Mouse (Mus musculus): Measurements from ENCODE around the gene 1500011B03Rik. TPM values are rescaled to one million over a fixed set of nuclear protein-coding genes. Genes with fewer than 3 reads are reported as not detected.

The 1500011B03Rik gene
- polyA plus RNA-seq, 1 experiment from 2014 or later, result 112 TPM

- ATAC-seq (ENCODE audit: insufficient number of reproducible peaks, insufficient read depth, low FRiP score, low read depth), result no peak
- no peak overlapping the region for H3K4me3 ChIP-seq (ENCODE audit: low read depth, low read length)
- no peak overlapping the region for H3K4me2 ChIP-seq (replicated peaks; ENCODE audit: low read depth, low read length)
- no peak overlapping the region for H3K9ac ChIP-seq (replicated peaks; ENCODE audit: low read depth, low read length)
- H3K27ac ChIP-seq (ENCODE audit: low read length), result no peak overlapping the region
- WGBS, result 91% methylated on average over 18 of the region's 18 CpGs
- peaks cover 32% of the 10 kb centered on the region for H3K36me3 ChIP-seq (ENCODE audit: control insufficient read depth, insufficient read depth, low read length)
- H3K27me3 ChIP-seq (ENCODE audit: control insufficient read depth, insufficient read depth, low read length), result no peaks in the 10 kb centered on the region
- H3K9me3 ChIP-seq (ENCODE audit: control insufficient read depth, low read depth, low read length), result no peaks in the 10 kb centered on the region
- no peaks in the 10 kb centered on the region for H3K4me1 ChIP-seq (ENCODE audit: control insufficient read depth, insufficient read depth, low read length)
These were observed 58.2 kb downstream of the 1500011B03Rik start for GRCm38 (mm10) chr5:114764812-114765735.

GRCm38 (mm10) chr5:114761980-114762379, 61.3 kb downstream of the 1500011B03Rik start:
- H3K4me2 ChIP-seq (replicated peaks; ENCODE audit: low read depth, low read length), result no peak overlapping the region
- no peaks in the 10 kb centered on the region for H3K9me3 ChIP-seq (ENCODE audit: control insufficient read depth, low read depth, low read length)
- no peaks in the 10 kb centered on the region for H3K27me3 ChIP-seq (ENCODE audit: control insufficient read depth, insufficient read depth, low read length)
- no peak overlapping the region for H3K9ac ChIP-seq (replicated peaks; ENCODE audit: low read depth, low read length)
- no peak for ATAC-seq (ENCODE audit: insufficient number of reproducible peaks, insufficient read depth, low FRiP score, low read depth)
- 89% methylated on average over 8 of the region's 8 CpGs for WGBS
- no peaks in the 10 kb centered on the region for H3K4me1 ChIP-seq (ENCODE audit: control insufficient read depth, insufficient read depth, low read length)
- no peak overlapping the region for H3K27ac ChIP-seq (ENCODE audit: low read length)
- H3K4me3 ChIP-seq (ENCODE audit: low read depth, low read length), result no peak overlapping the region
- H3K36me3 ChIP-seq (ENCODE audit: control insufficient read depth, insufficient read depth, low read length), result peaks cover 51% of the 10 kb centered on the region

- no peaks in the 10 kb centered on the region for H3K27me3 ChIP-seq (ENCODE audit: control insufficient read depth, insufficient read depth, low read length)
- H3K36me3 ChIP-seq (ENCODE audit: control insufficient read depth, insufficient read depth, low read length), result peaks cover 46% of the 10 kb centered on the region
- no peak overlapping the region for H3K27ac ChIP-seq (ENCODE audit: low read length)
- H3K9me3 ChIP-seq (ENCODE audit: control insufficient read depth, low read depth, low read length), result no peaks in the 10 kb centered on the region
- H3K9ac ChIP-seq (replicated peaks; ENCODE audit: low read depth, low read length), result no peak overlapping the region
- no peak for ATAC-seq (ENCODE audit: insufficient number of reproducible peaks, insufficient read depth, low FRiP score, low read depth)
- H3K4me1 ChIP-seq (ENCODE audit: control insufficient read depth, insufficient read depth, low read length), result no peaks in the 10 kb centered on the region
- 91% methylated on average over 5 of the region's 5 CpGs for WGBS
- no peak overlapping the region for H3K4me2 ChIP-seq (replicated peaks; ENCODE audit: low read depth, low read length)
- no peak overlapping the region for H3K4me3 ChIP-seq (ENCODE audit: low read depth, low read length)
These were observed 63.7 kb downstream of the 1500011B03Rik start for GRCm38 (mm10) chr5:114759536-114760090.

Small RNA genes within 50 kb of the gene (microRNA-seq; reads per million reads assigned to microRNA genes)
- gene Mir6240, result 14.6 reads per million, percentile 24 among the genes with 10 or more reads in this experiment

Other genes with a start within 250 kb of the 1500011B03Rik start
- gene Trpv4, start 165.0 kb downstream of the 1500011B03Rik start, polyA plus RNA-seq (2014; fragmentation: Nextera tagmentation; extraction: Ambion mirVana), result 1.5 and 1.9 TPM in 2 replicates
- gene Gltp, start 132.5 kb downstream of the 1500011B03Rik start, polyA plus RNA-seq (2014; fragmentation: Nextera tagmentation; extraction: Ambion mirVana), result 81.6 and 87.4 TPM in 2 replicates
- gene Tchp, start 115.7 kb downstream of the 1500011B03Rik start, polyA plus RNA-seq (2014; fragmentation: Nextera tagmentation; extraction: Ambion mirVana), result 11.9 and 14.1 TPM in 2 replicates
- gene Ankrd13a, start 48.8 kb downstream of the 1500011B03Rik start, polyA plus RNA-seq (2014; fragmentation: Nextera tagmentation; extraction: Ambion mirVana), result 35.6 and 49.5 TPM in 2 replicates
- gene Git2, start 48.0 kb downstream of the 1500011B03Rik start, polyA plus RNA-seq (2014; fragmentation: Nextera tagmentation; extraction: Ambion mirVana), result 41.2 and 42.6 TPM in 2 replicates
- not detected in 2 replicates for gene 4930519G04Rik, start 30.2 kb upstream of the 1500011B03Rik start, polyA plus RNA-seq (2014; fragmentation: Nextera tagmentation; extraction: Ambion mirVana)
- gene Gm9936, start 35.2 kb upstream of the 1500011B03Rik start, polyA plus RNA-seq (2014; fragmentation: Nextera tagmentation; extraction: Ambion mirVana), result 0.09 and 0.28 TPM in 2 replicates
- 5.2 and 5.3 TPM in 2 replicates for gene Oasl2, start 73.5 kb upstream of the 1500011B03Rik start, polyA plus RNA-seq (2014; fragmentation: Nextera tagmentation; extraction: Ambion mirVana)
- 0.57 and 0.75 TPM in 2 replicates for gene Oasl1, start 99.8 kb upstream of the 1500011B03Rik start, polyA plus RNA-seq (2014; fragmentation: Nextera tagmentation; extraction: Ambion mirVana)
- 51.8 and 54.6 TPM in 2 replicates for gene 2210016L21Rik, start 118.7 kb upstream of the 1500011B03Rik start, polyA plus RNA-seq (2014; fragmentation: Nextera tagmentation; extraction: Ambion mirVana)
- gene Hnf1a, start 147.6 kb upstream of the 1500011B03Rik start, polyA plus RNA-seq (2014; fragmentation: Nextera tagmentation; extraction: Ambion mirVana), result 7.1 and 7.7 TPM in 2 replicates
- 27.6 and 27.7 TPM in 2 replicates for gene Sppl3, start 187.7 kb upstream of the 1500011B03Rik start, polyA plus RNA-seq (2014; fragmentation: Nextera tagmentation; extraction: Ambion mirVana)